Mouse (Mus musculus) layer of hippocampus, adult 8-10 months (tissue): ENCODE data around the gene Marcksl1. TPM values are rescaled to one million over a fixed set of nuclear protein-coding genes. Genes with fewer than 3 reads are reported as not detected.
A peak's percentile ranks its signal among the peaks of the same experiment; 100 is the strongest.
"Not testable (repeated sequence)": the region's sequence is repeated elsewhere in the genome, so short reads cannot be mapped to it uniquely, and the experiment has no call there.

Source experiments
- DNase-seq, 2 experiments: peaks; one replicate each; pipeline ENCODE4 v3.0.0; 2022; ENCODE audit warnings: low spot score in 2 of 2
- total RNA-seq, 4 experiments: library from RNA; stranded (reverse); gene quantifications; 2 replicates each; pipeline ENCODE4 v1.2.4; 2022

The Marcksl1 gene
- total RNA-seq, 4 experiments from 2014 or later, result 55.9 to 79.7 (median 68.7) TPM

- no peak for DNase-seq
Observed at GRCm38 (mm10) chr4:129509650-129510049, 3.7 kb upstream of the Marcksl1 start.

DNA sequence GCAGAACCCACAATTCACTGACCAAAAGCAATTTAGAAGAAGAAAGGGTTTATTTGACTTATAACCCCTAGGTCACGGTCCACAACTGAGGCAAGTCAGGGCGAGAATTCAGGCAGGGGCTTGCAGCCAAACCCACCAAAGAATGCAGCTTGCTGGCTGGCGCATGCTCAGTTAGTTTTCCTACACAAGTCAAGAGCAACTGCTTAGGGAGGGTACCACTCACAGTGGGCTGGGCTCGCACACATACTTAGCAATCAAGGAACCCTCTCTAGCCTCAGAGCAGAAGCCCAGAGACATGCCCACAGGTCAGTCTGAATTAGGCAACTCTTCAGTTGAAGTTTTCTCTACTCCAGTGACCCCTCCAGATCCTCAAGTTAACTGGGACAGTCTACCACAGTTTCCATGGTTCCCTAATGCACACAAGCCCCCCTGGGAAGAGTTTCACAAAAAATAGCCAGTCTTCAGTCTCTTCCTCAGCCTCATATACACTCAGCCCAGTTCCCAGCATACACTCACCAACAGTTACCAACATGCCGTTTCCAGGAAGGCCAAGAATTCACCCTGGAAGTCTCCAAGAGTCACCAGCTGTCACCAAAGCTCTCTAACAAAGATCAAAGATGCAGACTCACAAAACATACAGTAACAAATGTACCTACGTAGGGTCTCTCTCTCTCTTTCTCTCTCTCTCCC, 2.5 kb upstream of the Marcksl1 start:
- DNase-seq, result no peak

DNA sequence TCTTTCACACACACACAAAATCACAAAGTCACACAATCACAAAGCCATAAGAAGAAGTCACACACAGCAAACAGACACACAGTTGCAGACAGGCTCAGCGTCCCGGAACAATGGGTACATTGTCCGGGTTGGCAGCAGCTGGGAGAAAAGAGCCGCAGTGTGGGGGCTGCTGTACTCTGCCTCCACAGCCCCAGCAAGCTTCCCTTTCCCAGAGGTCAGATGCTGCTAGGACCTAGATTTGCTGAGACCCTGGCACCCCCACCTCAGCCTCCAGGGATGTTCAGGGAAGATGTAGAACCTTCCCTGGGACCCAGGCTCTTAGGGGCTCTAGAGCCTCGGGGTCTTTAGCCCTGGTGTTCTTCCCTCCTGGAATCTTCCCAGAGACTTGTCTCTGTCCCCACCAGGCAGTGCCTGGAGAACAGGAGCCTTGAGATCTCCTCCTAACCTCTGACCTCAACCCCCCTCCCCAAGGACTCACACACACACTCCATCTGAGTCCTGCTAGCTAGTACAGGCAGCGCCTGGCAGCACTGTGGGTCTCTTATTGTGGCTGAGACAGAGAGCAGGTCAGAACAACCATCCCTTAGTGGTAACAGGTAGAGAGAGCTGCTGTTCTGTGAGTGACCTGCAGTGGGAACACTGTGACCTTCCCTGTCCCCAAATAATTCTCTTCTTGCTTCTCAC, 1.8 kb upstream of the Marcksl1 start:
- no peak for DNase-seq

DNA sequence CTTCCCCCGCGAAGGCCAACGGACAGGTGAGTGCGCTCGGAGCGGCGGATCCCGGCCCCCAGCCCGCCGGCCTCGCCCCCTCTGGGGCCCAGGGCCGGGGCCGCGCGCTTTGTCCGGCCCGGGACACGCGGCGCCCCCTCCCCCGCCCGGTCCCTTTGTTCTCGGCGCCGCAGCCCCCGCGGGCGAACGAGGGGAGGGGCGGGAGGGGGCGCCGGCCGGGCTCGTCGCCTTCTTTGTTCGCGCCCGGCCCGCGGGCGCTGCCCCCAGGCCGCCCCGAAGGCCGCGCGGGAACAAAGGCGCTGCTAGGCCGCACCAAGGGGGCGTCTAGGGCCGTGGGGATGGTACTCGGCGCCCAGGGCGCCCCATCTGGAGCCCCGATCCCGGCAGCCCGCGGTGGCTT, 510 bp downstream of the Marcksl1 start:
- DNase-seq, result no peak

DNA sequence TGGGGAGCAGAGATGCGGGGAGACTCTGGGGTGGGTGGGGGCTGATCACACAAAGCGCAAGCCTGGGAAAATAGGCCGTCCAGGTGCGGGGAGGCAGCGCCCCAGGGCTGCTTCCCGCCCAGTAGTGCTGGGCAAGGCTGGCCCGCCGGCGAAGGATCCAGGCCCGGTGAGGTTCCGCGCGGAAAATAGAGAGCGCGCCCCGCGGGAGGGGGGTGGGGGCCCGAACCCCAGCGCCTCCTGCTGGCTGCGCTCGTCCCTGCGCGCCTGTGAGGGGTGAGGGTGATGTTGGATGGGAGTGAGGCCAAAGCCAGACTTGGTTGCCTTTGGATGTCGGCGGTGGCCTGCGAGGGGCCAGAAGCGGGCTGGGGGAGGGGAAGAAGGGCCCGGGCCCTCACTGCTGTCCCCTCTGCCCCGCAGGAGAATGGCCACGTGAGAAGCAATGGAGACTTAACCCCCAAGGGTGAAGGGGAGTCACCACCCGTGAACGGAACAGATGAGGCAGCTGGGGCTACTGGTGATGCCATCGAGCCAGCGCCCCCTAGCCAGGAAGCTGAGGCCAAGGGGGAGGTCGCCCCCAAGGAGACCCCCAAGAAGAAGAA, 1.0 kb downstream of the Marcksl1 start:
- DNase-seq, result no peak

- no peak for DNase-seq
Observed at GRCm38 (mm10) chr4:129516925-129517324, 3.5 kb downstream of the Marcksl1 start.

- DNase-seq, result no peak
Observed at GRCm38 (mm10) chr4:129518519-129518918, 5.1 kb downstream of the Marcksl1 start.

GRCm38 (mm10) chr4:129525338-129525737, 12.0 kb downstream of the Marcksl1 start:
- DNase-seq, result no peak

GRCm38 (mm10) chr4:129525889-129526288, 12.5 kb downstream of the Marcksl1 start:
- DNase-seq, result no peak

DNA sequence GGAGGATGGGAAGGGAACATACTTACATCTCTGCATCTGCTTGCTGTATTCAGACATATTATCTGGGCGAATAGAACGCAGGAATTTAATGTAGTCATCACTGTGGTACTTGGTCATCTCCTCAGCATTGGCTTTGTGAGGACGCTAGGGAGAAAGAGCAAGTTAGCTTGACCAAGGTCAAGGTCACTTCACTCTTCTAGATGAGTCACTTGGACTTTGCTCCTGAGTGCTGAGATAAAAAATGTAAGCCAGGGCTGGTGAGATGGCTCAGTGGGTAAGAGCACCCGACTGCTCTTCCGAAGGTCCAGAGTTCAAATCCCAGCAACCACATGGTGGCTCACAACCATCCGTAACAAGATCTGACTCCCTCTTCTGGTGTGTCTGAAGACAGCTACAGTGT, 15.5 kb downstream of the Marcksl1 start:
- not testable (repeated sequence) for DNase-seq

GRCm38 (mm10) chr4:129540012-129540411, 26.6 kb downstream of the Marcksl1 start:
- DNase-seq, result no peak

DNA sequence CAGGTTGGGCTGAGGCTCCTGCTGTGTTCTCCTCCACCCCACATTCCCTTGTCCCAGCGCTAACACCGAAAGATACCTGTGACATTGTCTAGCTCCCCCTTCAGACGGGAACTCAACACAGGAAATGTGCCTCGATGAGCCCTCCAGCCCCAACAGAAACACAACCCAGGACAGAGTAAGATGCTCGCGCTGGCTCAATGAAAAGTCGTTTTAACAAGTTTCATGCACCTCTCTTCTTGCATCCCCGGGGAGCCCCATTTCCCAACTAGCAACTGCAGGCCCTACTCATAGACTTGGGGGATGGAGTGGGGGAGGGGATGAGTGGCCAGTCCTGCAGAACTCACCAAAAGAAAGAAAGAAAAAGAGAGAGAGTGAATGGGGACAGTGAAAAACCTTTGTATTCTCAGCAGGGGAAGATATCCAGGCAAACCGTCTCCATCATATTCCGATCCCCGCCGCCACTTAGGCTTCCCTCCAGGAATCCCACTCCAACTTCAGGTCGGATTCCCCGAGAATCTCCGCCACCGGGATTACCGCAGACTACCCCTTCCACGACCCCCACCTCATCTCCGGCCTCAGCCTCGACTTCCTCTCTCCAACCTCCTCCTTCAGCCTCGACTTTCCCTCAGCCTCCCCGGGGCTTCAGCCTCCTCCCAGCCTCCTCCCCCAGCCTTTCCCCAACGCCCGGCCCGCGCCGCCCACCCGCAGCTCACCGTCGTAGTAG, 28.6 kb downstream of the Marcksl1 start:
- no peak for DNase-seq

GRCm38 (mm10) chr4:129542592-129543141, 29.3 kb downstream of the Marcksl1 start, which contains the start of gene Hdac1:
Gene Hdac1, minus strand, starts transcription at chr4:129542713.
- DNase-seq, result peak; percentile 94

DNA sequence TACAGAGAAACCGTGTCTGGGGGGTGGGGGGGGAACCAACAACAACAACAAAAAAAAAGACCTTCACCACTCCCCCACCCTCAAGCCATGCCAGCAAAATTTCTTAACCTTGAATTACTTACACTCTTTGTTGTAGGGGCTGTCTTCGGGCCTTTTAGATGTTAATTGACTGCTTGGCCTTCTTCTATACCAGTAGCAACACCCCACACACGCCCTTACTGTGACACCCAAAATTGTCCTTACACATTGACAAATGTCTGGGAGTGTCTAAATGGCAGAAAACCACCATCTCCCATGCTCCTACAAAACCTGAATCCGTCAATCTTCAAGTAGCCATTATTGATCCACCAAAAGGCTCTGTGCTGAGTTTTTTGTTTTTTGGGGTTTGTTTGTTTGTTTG, 30.7 kb downstream of the Marcksl1 start:
- DNase-seq, result no peak

DNA sequence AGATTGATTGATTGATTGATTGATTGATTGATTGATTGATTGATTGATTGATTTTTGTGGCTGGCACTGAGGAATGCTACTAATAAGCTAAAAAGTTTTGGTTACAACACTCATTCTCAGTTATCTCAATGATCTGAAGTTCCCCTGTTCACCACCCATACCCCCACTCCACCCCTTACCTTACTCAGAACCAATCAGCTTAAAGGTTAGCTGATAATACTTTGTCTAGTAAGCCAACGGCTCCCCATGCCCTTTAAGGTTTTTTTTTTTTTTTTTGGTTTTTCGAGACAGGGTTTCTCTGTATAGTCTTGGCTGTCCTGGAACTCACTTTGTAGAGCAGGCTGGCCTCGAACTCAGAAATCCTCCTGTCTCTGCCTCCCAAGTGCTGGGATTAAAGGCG, 34.2 kb downstream of the Marcksl1 start:
- not testable (repeated sequence) for DNase-seq

- no peak for DNase-seq
Observed at GRCm38 (mm10) chr4:129549306-129549705, 35.9 kb downstream of the Marcksl1 start.

DNA sequence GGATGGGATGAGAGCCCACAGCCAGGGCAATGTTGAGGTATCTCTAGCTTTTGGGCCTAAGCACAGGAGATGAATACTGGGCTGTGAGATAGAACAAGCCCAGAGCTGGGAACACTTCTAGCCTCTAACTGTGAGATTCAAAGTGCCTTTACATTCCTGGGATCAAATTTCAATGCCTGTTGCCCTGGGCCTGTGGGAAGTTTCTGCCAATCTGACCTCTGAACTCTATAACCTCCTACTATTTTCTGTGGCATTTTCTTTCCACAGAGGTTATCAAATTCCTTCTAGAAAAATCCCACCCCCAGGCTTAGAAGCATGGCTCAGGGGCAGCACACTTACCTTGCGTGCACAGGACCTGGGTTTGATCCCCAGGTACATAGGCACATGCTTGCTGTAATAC, 36.9 kb downstream of the Marcksl1 start:
- DNase-seq, result no peak

- not testable (repeated sequence) for DNase-seq
Observed at GRCm38 (mm10) chr4:129554512-129554911, 41.1 kb downstream of the Marcksl1 start.

DNA sequence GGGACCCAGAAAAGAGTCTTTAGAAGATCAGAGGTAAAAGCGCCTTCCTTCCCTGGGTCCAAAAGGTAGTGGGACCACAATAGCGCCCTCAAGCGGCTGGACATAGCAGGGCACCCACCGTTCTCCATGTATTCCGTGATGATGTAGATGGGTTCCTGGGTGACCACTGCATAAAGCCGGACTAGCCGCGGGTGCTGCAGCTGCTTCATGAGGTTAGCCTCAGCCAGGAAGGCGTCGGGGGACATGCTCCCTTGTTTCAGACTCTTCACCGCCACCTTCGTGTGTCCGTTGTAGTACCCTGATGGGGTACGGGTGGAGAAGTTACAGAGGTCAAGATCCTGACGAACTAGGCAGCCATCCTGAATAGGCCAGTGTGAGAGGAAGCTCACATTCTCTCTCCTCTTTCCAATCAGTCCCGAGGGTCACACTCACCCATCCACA, 42.1 kb downstream of the Marcksl1 start:
- DNase-seq, result peak; percentile 33 to 51

- DNase-seq, result peak; percentile 31 to 34
Observed at GRCm38 (mm10) chr4:129555862-129556531, 42.6 kb downstream of the Marcksl1 start.
